Mouse (Mus musculus) liver, embryonic 14.5 days (tissue): Measurements from ENCODE around the gene Olfr1054.

ENCODE experiments used
- CTCF ChIP-seq: IDR thresholded peaks from 2 replicates; pipeline ENCODE4 v1.5.1; 2016; ENCODE audit warnings: antibody characterized with exemption, low read depth, control low read depth
- EP300 ChIP-seq: IDR thresholded peaks from 2 replicates; pipeline ENCODE4 v1.6.1; 2016; ENCODE audit warnings: antibody characterized with exemption, low read depth

GRCm38 (mm10) chr2:86315184-86315583 is 20.0 kb downstream of the Olfr1054 start, which contains the start of gene Olfr1053:
- TF ChIP-seq CTCF: no peak
- TF ChIP-seq EP300: no peak
